Comparison of ENCODE assay signal across 21 mouse cellular contexts in genomic region chr1:89074678-89075077, GRCm38 (mm10). TPM values are rescaled to one million over a fixed set of nuclear protein-coding genes. Genes with fewer than 3 reads are reported as not detected.
DNase-seq lines count a peak whose midpoint lies in the region; ATAC-seq and TF ChIP-seq lines count a peak whose summit lies in the region.
"Had no signal": no experiment of that assay in that cellular context is flagged by ENCODE, and none has a peak within 500 bp of the region (broad histone marks: within the 10 kb centered on the region; RNA-seq: fewer than 3 reads in every experiment).

No protein-coding gene starts in this region.

- no peaks in the 10 kb centered on the region for H3K27me3 ChIP-seq in heart, embryonic 15.5 days
- H3K27me3 ChIP-seq in lung, postnatal 0 days (replicated peaks; ENCODE audit: insufficient read depth, low read length): no peaks in the 10 kb centered on the region
- H3K27me3 ChIP-seq in stomach, embryonic 15.5 days (replicated peaks): no peaks in the 10 kb centered on the region
- H3K27me3 ChIP-seq: embryonic facial prominence, embryonic 15.5 days; hindbrain, embryonic 12.5 days had no signal

- peaks cover 73% of the 10 kb centered on the region for H3K4me1 ChIP-seq in heart, embryonic 15.5 days (replicated peaks)
- peaks cover 14% of the 10 kb centered on the region; the same call in 1 of the 2 replicates for H3K4me1 ChIP-seq in lung, postnatal 0 days (ENCODE audit: insufficient read depth, low read depth, low read length)
- H3K4me1 ChIP-seq in stomach, embryonic 15.5 days: peaks cover 30% of the 10 kb centered on the region

- no peak for ATAC-seq in heart, embryonic 15.5 days (replicated peaks; ENCODE audit: insufficient number of reproducible peaks, insufficient read depth, low FRiP score, low read depth)
- no peak for ATAC-seq in lung, postnatal 0 days
- ATAC-seq in stomach, embryonic 15.5 days (ENCODE audit: insufficient read depth, low FRiP score, low read depth): no peak
- ATAC-seq: forebrain, embryonic 14.5 days; hindbrain, embryonic 16.5 days had no signal

- 34% methylated on average over 6 of the region's 6 CpGs for WGBS in heart, embryonic 15.5 days
- WGBS in lung, postnatal 0 days: 43% methylated on average over 6 of the region's 6 CpGs
- 43% methylated on average over 6 of the region's 6 CpGs for WGBS in stomach, embryonic 15.5 days

- no peak overlapping the region for H3K4me2 ChIP-seq in heart, embryonic 15.5 days
- H3K4me2 ChIP-seq in lung, postnatal 0 days (replicated peaks; ENCODE audit: low read depth, low read length): no peak overlapping the region
- no peak overlapping the region for H3K4me2 ChIP-seq in stomach, embryonic 15.5 days
- H3K4me2 ChIP-seq: embryonic facial prominence, embryonic 15.5 days; heart, embryonic 11.5 days; hindbrain, embryonic 12.5 days had no signal

- intact Hi-C loops in heart, postnatal 36 days (cut with DNase I): loop anchor here (2.0 to 5.0 kb wide), 3 partner anchors 14 to 317 kb away; no protein-coding TSS in a partner anchor

- DNase-seq in heart, postnatal 36 days: no peak
- peak; percentile 60 for DNase-seq in lung, postnatal 0 days (ENCODE audit: low spot score)
- no peak for DNase-seq in lung, adult 18-20 months
- DNase-seq in adrenal gland, postnatal 36 days: no peak
- DNase-seq in c-Kit-positive CD71-positive TER-119-positive erythroid progenitor cells, embryonic 14.5 days (ENCODE audit: low spot score): no peak
- DNase-seq: adrenal gland, adult 8-10 months; cerebellum, adult 11-12 months; cerebellum, adult 9-10 months; cerebellum, postnatal 25 days; gastrocnemius, adult 2 months; gastrocnemius, postnatal 25 days; kidney, adult 11 months had no signal

- H3K4me3 ChIP-seq in heart, embryonic 15.5 days: no peak overlapping the region
- H3K4me3 ChIP-seq in lung, postnatal 0 days (ENCODE audit: low read depth, low read length): no peak overlapping the region
- no peak overlapping the region for H3K4me3 ChIP-seq in stomach, embryonic 15.5 days (replicated peaks)
- H3K4me3 ChIP-seq: embryonic facial prominence, embryonic 15.5 days; erythroblast, embryonic 14.5 days; forebrain, embryonic 10.5 days; gastrocnemius, adult 2 months; hindbrain, embryonic 12.5 days had no signal

- TF ChIP-seq EP300 in lung, postnatal 0 days (IDR thresholded peaks at IDR 0.05): no peak

- peak overlapping the region; percentile 31; the same call in 1 of the 2 replicates for H3K27ac ChIP-seq in heart, embryonic 15.5 days
- H3K27ac ChIP-seq in lung, postnatal 0 days (ENCODE audit: low read length): no peak overlapping the region
- peak overlapping the region; percentile 32; the same call in 1 of the 2 replicates for H3K27ac ChIP-seq in stomach, embryonic 15.5 days
- H3K27ac ChIP-seq: embryonic facial prominence, embryonic 15.5 days; forebrain, embryonic 10.5 days; gastrocnemius, adult 2 months; hindbrain, embryonic 12.5 days had no signal

- no peaks in the 10 kb centered on the region for H3K36me3 ChIP-seq in heart, embryonic 15.5 days
- no peaks in the 10 kb centered on the region for H3K36me3 ChIP-seq in lung, postnatal 0 days (ENCODE audit: insufficient read depth, low read length)
- no peaks in the 10 kb centered on the region for H3K36me3 ChIP-seq in stomach, embryonic 15.5 days
- H3K36me3 ChIP-seq: embryonic facial prominence, embryonic 15.5 days; hindbrain, embryonic 12.5 days had no signal

- TF ChIP-seq CTCF in lung, postnatal 0 days (IDR thresholded peaks at IDR 0.05): no peak

- no peak overlapping the region for H3K9ac ChIP-seq in heart, embryonic 15.5 days
- H3K9ac ChIP-seq in lung, postnatal 0 days (replicated peaks; ENCODE audit: low read depth): no peak overlapping the region
- H3K9ac ChIP-seq in stomach, embryonic 15.5 days: no peak overlapping the region
- H3K9ac ChIP-seq: embryonic facial prominence, embryonic 15.5 days; hindbrain, embryonic 12.5 days had no signal

- no peaks in the 10 kb centered on the region for H3K9me3 ChIP-seq in heart, embryonic 15.5 days (replicated peaks)
- H3K9me3 ChIP-seq in lung, postnatal 0 days (ENCODE audit: low read length): no peaks in the 10 kb centered on the region
- no peaks in the 10 kb centered on the region for H3K9me3 ChIP-seq in stomach, embryonic 15.5 days
- H3K9me3 ChIP-seq: embryonic facial prominence, embryonic 15.5 days; forebrain, embryonic 10.5 days; hindbrain, embryonic 12.5 days had no signal

RNA-seq across cellular contexts. Expression of gene Sh3bp4, which starts 4.5 kb away (rescaled TPM):
- polyA plus RNA-seq in heart, embryonic 15.5 days (2015; fragmentation: Nextera tagmentation; extraction: Ambion mirVana): 21.2 and 21.7 TPM in 2 replicates
- 10 to 100 TPM; 11.3 to 11.8 TPM for total RNA-seq in heart, postnatal 36 days (2021)
- 18.9 and 22.0 TPM in 2 replicates for polyA plus RNA-seq in lung, postnatal 0 days (2015; fragmentation: Nextera tagmentation; extraction: Ambion mirVana)
- polyA plus RNA-seq in stomach, embryonic 15.5 days (2015; fragmentation: Nextera tagmentation; extraction: Ambion mirVana): 18.4 and 19.8 TPM in 2 replicates
- total RNA-seq in adrenal gland, postnatal 36 days (2021): 10 to 100 TPM; 14.1 to 17.8 TPM
- polyA plus RNA-seq: erythroblast, embryonic 14.5 days had no signal
